Mouse (Mus musculus): Measurements from ENCODE around the gene Fance. TPM values are rescaled to one million over a fixed set of nuclear protein-coding genes. Genes with fewer than 3 reads are reported as not detected.

Fance gene
- polyA plus RNA-seq, 1 experiment from 2014 or later: 29.9 TPM

DNA sequence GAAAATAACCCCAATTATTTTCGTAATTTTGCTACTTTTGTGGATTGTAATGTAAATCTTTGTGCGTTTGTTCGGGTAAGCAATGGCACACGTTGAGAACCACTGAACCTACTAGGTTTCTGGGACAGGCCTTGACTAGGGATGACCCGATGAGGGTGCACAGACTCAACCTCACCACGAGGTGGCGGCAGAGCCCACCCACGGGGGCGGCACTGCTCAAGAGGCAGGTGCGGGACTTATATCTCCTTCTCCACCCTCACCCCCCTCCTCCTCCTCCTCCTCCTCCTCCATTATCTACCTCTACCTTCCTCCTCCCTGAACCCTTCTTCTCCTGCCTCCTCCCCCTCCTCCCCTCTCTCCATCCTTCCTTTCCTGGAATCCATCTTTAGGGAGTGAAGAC, 60.5 kb downstream of the Fance start:
- no peaks in the 10 kb centered on the region for H3K9me3 ChIP-seq (ENCODE audit: control insufficient read depth, low read depth, low read length)
- ATAC-seq (ENCODE audit: insufficient number of reproducible peaks, insufficient read depth, low FRiP score, low read depth): no peak
- no peaks in the 10 kb centered on the region for H3K27me3 ChIP-seq (ENCODE audit: control insufficient read depth, insufficient read depth, low read length)
- no peak overlapping the region for H3K4me3 ChIP-seq (ENCODE audit: low read depth, low read length)
- no peak overlapping the region for H3K27ac ChIP-seq (ENCODE audit: low read length)
- H3K36me3 ChIP-seq (ENCODE audit: control insufficient read depth, insufficient read depth, low read length): no peaks in the 10 kb centered on the region
- H3K9ac ChIP-seq (replicated peaks; ENCODE audit: low read depth, low read length): no peak overlapping the region
- H3K4me1 ChIP-seq (ENCODE audit: control insufficient read depth, insufficient read depth, low read length): peaks cover 4% of the 10 kb centered on the region; the same call in 1 of the 2 replicates
- 20% methylated on average over 10 of the region's 10 CpGs for WGBS
- H3K4me2 ChIP-seq (replicated peaks; ENCODE audit: low read depth, low read length): no peak overlapping the region

GRCm38 (mm10) chr17:28374494-28374893, 61.2 kb downstream of the Fance start:
- ATAC-seq (ENCODE audit: insufficient number of reproducible peaks, insufficient read depth, low FRiP score, low read depth): no peak
- H3K4me2 ChIP-seq (replicated peaks; ENCODE audit: low read depth, low read length): 0 out of 2 replicates have a peak overlapping the region, but pooled peaks have one; percentile 2

GRCm38 (mm10) chr17:28375592-28376061, 62.3 kb downstream of the Fance start:
- H3K27ac ChIP-seq (ENCODE audit: low read length): no peak overlapping the region
- H3K4me1 ChIP-seq (ENCODE audit: control insufficient read depth, insufficient read depth, low read length): peaks cover 4% of the 10 kb centered on the region; the same call in 1 of the 2 replicates
- peak; percentile 38; the same call in 1 of the 2 replicates for ATAC-seq (ENCODE audit: insufficient number of reproducible peaks, insufficient read depth, low FRiP score, low read depth)
- no peak overlapping the region for H3K4me3 ChIP-seq (ENCODE audit: low read depth, low read length)
- H3K36me3 ChIP-seq (ENCODE audit: control insufficient read depth, insufficient read depth, low read length): no peaks in the 10 kb centered on the region
- WGBS: 10% methylated on average over 17 of the region's 17 CpGs
- no peak overlapping the region for H3K9ac ChIP-seq (replicated peaks; ENCODE audit: low read depth, low read length)
- no peaks in the 10 kb centered on the region for H3K9me3 ChIP-seq (ENCODE audit: control insufficient read depth, low read depth, low read length)
- no peaks in the 10 kb centered on the region for H3K27me3 ChIP-seq (ENCODE audit: control insufficient read depth, insufficient read depth, low read length)
- H3K4me2 ChIP-seq (replicated peaks; ENCODE audit: low read depth, low read length): no peak overlapping the region; the same call in 1 of the 2 replicates

More at GRCm38 (mm10) chr17:28374494-28374893, 61.2 kb downstream of the Fance start:
- Histone ChIP-seq H3K36me3 (ENCODE audit: control insufficient read depth, insufficient read depth, low read length) (no peaks in the 10 kb centered on the region), H3K9me3 (ENCODE audit: control insufficient read depth, low read depth, low read length) (no peaks in the 10 kb centered on the region), H3K4me1 (ENCODE audit: control insufficient read depth, insufficient read depth, low read length) (peaks cover 4% of the 10 kb centered on the region; the same call in 1 of the 2 replicates), H3K4me3 (ENCODE audit: low read depth, low read length) (no peak overlapping the region), H3K9ac (replicated peaks; ENCODE audit: low read depth, low read length) (no peak overlapping the region), H3K27ac (ENCODE audit: low read length) (no peak overlapping the region), H3K27me3 (ENCODE audit: control insufficient read depth, insufficient read depth, low read length) (no peaks in the 10 kb centered on the region)
- 18% methylated on average over 16 of the region's 16 CpGs for WGBS

Other genes with a start within 250 kb of the Fance start
- 2.3 and 2.9 TPM in 2 replicates for gene Tcp11, start 232.9 kb upstream of the Fance start, polyA plus RNA-seq (2014; fragmentation: Nextera tagmentation; extraction: Ambion mirVana)
- gene Scube3, start 171.4 kb upstream of the Fance start, polyA plus RNA-seq (2014; fragmentation: Nextera tagmentation; extraction: Ambion mirVana): 3.3 and 4.8 TPM in 2 replicates
- 32.5 and 37.3 TPM in 2 replicates for gene Zfp523, start 136.4 kb upstream of the Fance start, polyA plus RNA-seq (2014; fragmentation: Nextera tagmentation; extraction: Ambion mirVana)
- gene Def6, start 105.7 kb upstream of the Fance start, polyA plus RNA-seq (2014; fragmentation: Nextera tagmentation; extraction: Ambion mirVana): 4.1 and 4.3 TPM in 2 replicates
- gene Ppard, start 80.8 kb upstream of the Fance start, polyA plus RNA-seq (2014; fragmentation: Nextera tagmentation; extraction: Ambion mirVana): 3.4 TPM in 2 replicates
- 797 and 911 TPM in 2 replicates for gene Rpl10a, start 15.0 kb downstream of the Fance start, polyA plus RNA-seq (2014; fragmentation: Nextera tagmentation; extraction: Ambion mirVana)
- 15.7 and 16.0 TPM in 2 replicates for gene Tead3, start 37.3 kb downstream of the Fance start, polyA plus RNA-seq (2014; fragmentation: Nextera tagmentation; extraction: Ambion mirVana)
- 5.2 and 6.6 TPM in 2 replicates for gene Tulp1, start 51.7 kb downstream of the Fance start, polyA plus RNA-seq (2014; fragmentation: Nextera tagmentation; extraction: Ambion mirVana)
- gene Fkbp5, start 204.0 kb downstream of the Fance start, polyA plus RNA-seq (2014; fragmentation: Nextera tagmentation; extraction: Ambion mirVana): 7.1 TPM in 2 replicates
- not detected in 2 replicates for gene Armc12, start 217.3 kb downstream of the Fance start, polyA plus RNA-seq (2014; fragmentation: Nextera tagmentation; extraction: Ambion mirVana)
- gene Clpsl2, start 235.9 kb downstream of the Fance start, polyA plus RNA-seq (2014; fragmentation: Nextera tagmentation; extraction: Ambion mirVana): not detected in 2 replicates
- 47.2 and 236 TPM in 2 replicates for gene Clps, start 247.2 kb downstream of the Fance start, polyA plus RNA-seq (2014; fragmentation: Nextera tagmentation; extraction: Ambion mirVana)

Measured in stomach, embryonic 14.5 days (tissue).